Mouse (Mus musculus): ENCODE measurements around the gene Vmn1r199. TPM values are rescaled to one million over a fixed set of nuclear protein-coding genes. Genes with fewer than 3 reads are reported as not detected.
"Not testable (repeated sequence)": the region's sequence is repeated elsewhere in the genome, so short reads cannot be mapped to it uniquely, and the experiment has no call there.

Vmn1r199 gene
- not detected in 2 replicates for polyA plus RNA-seq (2015; fragmentation: Nextera tagmentation; extraction: Ambion mirVana)

DNA sequence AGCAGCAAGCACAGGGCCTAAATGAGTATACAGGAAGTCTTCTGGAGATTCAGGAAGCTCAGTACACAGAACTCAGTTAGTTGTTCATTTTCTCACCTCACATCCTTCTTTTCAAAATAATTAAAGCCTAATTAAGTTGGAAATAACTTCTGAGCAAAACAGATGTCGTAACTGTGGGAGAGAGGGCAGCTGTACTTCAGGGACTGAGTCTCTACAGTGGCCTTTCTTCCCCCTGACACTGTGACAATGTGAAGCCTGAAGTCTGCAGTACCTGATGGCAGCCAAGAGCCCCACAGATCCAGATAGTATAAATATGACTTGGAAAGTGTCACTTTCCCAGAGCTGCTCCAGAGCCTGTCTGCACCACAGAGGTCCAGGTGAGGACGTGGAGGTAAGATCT lies at the start of gene Vmn1r199:
Vmn1r199 (plus strand) TSS at position 301 of the 400 bp plus-strand sequence.
- Histone ChIP-seq H3K4me3 (replicated peaks) (no peak within 1 kb of the TSS), H3K9ac (no peak within 1 kb of the TSS), H3K27ac (no peak within 1 kb of the TSS), H3K27me3 (no peaks in the 10 kb centered on the region), H3K4me2 (no peak within 1 kb of the TSS), H3K4me1 (no peaks in the 10 kb centered on the region), H3K9me3 (replicated peaks) (no peaks in the 10 kb centered on the region), H3K36me3 (no peaks in the 10 kb centered on the region)
- ATAC-seq (replicated peaks; ENCODE audit: low FRiP score), result no peak
- WGBS, result 72% methylated on average over 2 of the region's 2 CpGs

DNA sequence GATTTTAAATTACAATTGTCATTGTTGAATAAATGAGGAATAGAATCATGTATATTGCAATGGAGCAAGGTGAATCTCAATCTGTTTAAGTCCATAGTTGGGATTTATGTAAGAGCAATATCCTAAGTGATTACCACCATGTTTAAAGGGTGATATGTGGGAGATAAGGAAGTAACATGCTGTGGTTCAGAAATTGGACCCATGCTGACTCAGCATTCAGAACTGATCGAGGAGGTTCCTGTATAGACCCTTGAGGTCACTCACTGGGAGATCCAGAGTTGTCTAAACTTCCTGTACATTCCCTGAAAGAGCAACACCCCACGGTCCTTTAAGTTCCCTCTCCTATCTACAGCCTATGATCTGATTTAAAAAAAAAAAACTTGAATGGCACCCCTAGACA lies 46.3 kb upstream of the Vmn1r199 start:
- 66% methylated on average over 2 of the region's 2 CpGs for WGBS

DNA sequence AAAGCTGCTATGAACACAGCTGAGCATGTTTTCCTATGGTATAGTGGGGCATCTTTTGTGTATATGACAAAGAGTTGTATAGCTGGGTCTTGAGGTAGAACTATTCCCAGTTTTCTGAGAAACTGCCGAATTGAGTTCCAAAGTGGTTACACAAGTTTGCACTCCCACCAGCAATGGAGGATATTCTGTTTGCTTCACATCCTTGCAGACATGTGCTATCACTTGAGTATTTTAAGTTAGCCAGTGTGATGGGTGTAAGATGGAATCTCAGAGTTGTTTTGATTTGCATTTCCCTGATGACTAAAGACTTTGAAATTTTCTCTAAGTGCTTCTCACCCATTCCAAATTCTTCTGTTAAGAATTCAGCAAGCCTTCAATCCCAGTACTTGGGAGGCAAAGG lies 44.1 kb upstream of the Vmn1r199 start:
- no peaks in the 10 kb centered on the region for H3K36me3 ChIP-seq
- no peaks in the 10 kb centered on the region for H3K4me1 ChIP-seq
- 92% methylated on average over 1 of the region's 1 CpGs for WGBS
- H3K9ac ChIP-seq, result no peak overlapping the region
- no peaks in the 10 kb centered on the region for H3K27me3 ChIP-seq
- ATAC-seq (replicated peaks; ENCODE audit: low FRiP score), result no peak
- no peak overlapping the region for H3K4me2 ChIP-seq
- no peak overlapping the region for H3K4me3 ChIP-seq (replicated peaks)
- H3K9me3 ChIP-seq (replicated peaks), result no peaks in the 10 kb centered on the region
- no peak overlapping the region for H3K27ac ChIP-seq

More for the DNA sequence above, 46.3 kb upstream of the Vmn1r199 start:
- H3K9ac ChIP-seq, result no peak overlapping the region
- no peaks in the 10 kb centered on the region for H3K36me3 ChIP-seq
- H3K9me3 ChIP-seq (replicated peaks), result no peaks in the 10 kb centered on the region
- H3K4me3 ChIP-seq (replicated peaks), result no peak overlapping the region
- ATAC-seq (replicated peaks; ENCODE audit: low FRiP score), result no peak
- H3K27ac ChIP-seq, result no peak overlapping the region
- no peaks in the 10 kb centered on the region for H3K4me1 ChIP-seq
- no peaks in the 10 kb centered on the region for H3K27me3 ChIP-seq
- no peak overlapping the region for H3K4me2 ChIP-seq

GRCm38 (mm10) chr13:22350064-22350463 lies 29.6 kb upstream of the Vmn1r199 start, which contains the start of gene Vmn1r198:
Gene Vmn1r198 (plus strand): TSS chr13:22350364.
- Histone ChIP-seq H3K4me1 (no peaks in the 10 kb centered on the region), H3K4me2 (no peak within 1 kb of the TSS), H3K9me3 (replicated peaks) (no peaks in the 10 kb centered on the region), H3K9ac (no peak within 1 kb of the TSS), H3K36me3 (no peaks in the 10 kb centered on the region), H3K4me3 (replicated peaks) (no peak within 1 kb of the TSS), H3K27me3 (no peaks in the 10 kb centered on the region), H3K27ac (no peak within 1 kb of the TSS)
- ATAC-seq (replicated peaks; ENCODE audit: low FRiP score), result no peak
- 30% methylated on average over 1 of the region's 1 CpGs for WGBS

DNA sequence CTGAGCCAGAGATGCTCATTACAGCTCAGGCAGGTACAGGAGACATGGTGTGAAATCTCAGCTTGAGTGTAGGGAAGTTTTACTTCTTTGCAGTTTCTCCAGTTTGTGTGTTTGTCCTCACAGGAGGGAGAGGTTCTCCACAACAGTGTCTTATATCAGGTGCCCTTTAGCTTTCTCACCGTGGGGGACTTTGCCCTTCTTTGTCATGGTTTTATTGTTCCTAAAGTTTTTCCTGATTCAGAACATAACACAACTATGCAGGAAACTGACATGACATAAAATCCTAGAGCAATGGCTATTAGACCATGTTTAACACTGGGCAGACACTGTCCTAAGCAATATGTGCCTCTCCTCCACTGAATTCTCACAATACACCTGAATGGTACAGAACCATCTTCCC lies 28.8 kb upstream of the Vmn1r199 start:
- H3K27me3 ChIP-seq, result no peaks in the 10 kb centered on the region
- no peaks in the 10 kb centered on the region for H3K4me1 ChIP-seq
- 71% methylated on average over 1 of the region's 1 CpGs for WGBS
- no peaks in the 10 kb centered on the region for H3K9me3 ChIP-seq (replicated peaks)
- no peak overlapping the region for H3K4me3 ChIP-seq (replicated peaks)
- H3K27ac ChIP-seq, result no peak overlapping the region
- H3K9ac ChIP-seq, result no peak overlapping the region
- ATAC-seq (replicated peaks; ENCODE audit: low FRiP score), result no peak
- no peak overlapping the region for H3K4me2 ChIP-seq
- H3K36me3 ChIP-seq, result no peaks in the 10 kb centered on the region

- H3K27me3 ChIP-seq; H3K9me3 ChIP-seq (replicated peaks); H3K4me3 ChIP-seq (replicated peaks); H3K27ac ChIP-seq; H3K9ac ChIP-seq; H3K36me3 ChIP-seq; ATAC-seq (replicated peaks; ENCODE audit: low FRiP score); H3K4me2 ChIP-seq; H3K4me1 ChIP-seq: not testable (repeated sequence)
- WGBS, result 56% methylated on average over 3 of the region's 3 CpGs
Measured at GRCm38 (mm10) chr13:22381128-22381527, 1.5 kb downstream of the Vmn1r199 start.

- Histone ChIP-seq H3K27ac (no peak overlapping the region), H3K4me3 (replicated peaks) (no peak overlapping the region), H3K36me3 (no peaks in the 10 kb centered on the region), H3K9me3 (replicated peaks) (no peaks in the 10 kb centered on the region), H3K4me1 (no peaks in the 10 kb centered on the region), H3K4me2 (no peak overlapping the region), H3K27me3 (no peaks in the 10 kb centered on the region), H3K9ac (no peak overlapping the region)
- 79% methylated on average over 3 of the region's 3 CpGs for WGBS
- ATAC-seq (replicated peaks; ENCODE audit: low FRiP score), result no peak
Measured at GRCm38 (mm10) chr13:22383401-22383800, 3.8 kb downstream of the Vmn1r199 start.

- 83% methylated on average over 1 of the region's 1 CpGs for WGBS
- no peaks in the 10 kb centered on the region for H3K27me3 ChIP-seq
Measured at GRCm38 (mm10) chr13:22387050-22387449, 7.4 kb downstream of the Vmn1r199 start.

DNA sequence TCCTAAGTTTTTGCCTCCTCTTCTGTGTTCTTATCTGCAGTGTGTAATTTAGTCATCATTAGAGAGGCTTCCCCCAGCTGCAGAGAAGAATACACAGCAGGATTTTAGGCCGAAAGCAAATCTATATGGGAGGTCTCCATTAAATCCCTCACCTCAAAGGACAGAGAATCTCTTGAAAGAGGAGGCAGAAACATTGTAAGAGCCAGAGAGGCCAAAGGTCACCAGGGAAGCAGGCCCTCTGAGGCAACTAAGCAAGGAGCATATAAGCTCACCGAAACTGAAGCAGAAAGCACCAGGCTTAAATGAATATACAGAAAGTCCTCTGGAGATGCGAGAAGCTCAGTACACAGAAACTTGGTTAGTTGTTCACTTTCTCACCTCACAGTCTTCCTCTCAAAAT lies 10.5 kb downstream of the Vmn1r199 start, which contains the start of gene Vmn1r200:
Vmn1r200 (plus strand) TSS at position 301 of the 400 bp plus-strand sequence.
- no peak for ATAC-seq (replicated peaks; ENCODE audit: low FRiP score)
- Histone ChIP-seq H3K27me3 (no peaks in the 10 kb centered on the region), H3K4me1 (no peaks in the 10 kb centered on the region), H3K27ac (no peak within 1 kb of the TSS), H3K4me2 (no peak within 1 kb of the TSS), H3K36me3 (no peaks in the 10 kb centered on the region), H3K4me3 (replicated peaks) (no peak within 1 kb of the TSS), H3K9me3 (replicated peaks) (no peaks in the 10 kb centered on the region), H3K9ac (no peak within 1 kb of the TSS)
- 62% methylated on average over 3 of the region's 3 CpGs for WGBS

More at GRCm38 (mm10) chr13:22387050-22387449, 7.4 kb downstream of the Vmn1r199 start:
- H3K36me3 ChIP-seq, result no peaks in the 10 kb centered on the region
- H3K4me3 ChIP-seq (replicated peaks), result no peak overlapping the region
- H3K9ac ChIP-seq, result no peak overlapping the region
- no peaks in the 10 kb centered on the region for H3K9me3 ChIP-seq (replicated peaks)
- no peak overlapping the region for H3K27ac ChIP-seq
- no peaks in the 10 kb centered on the region for H3K4me1 ChIP-seq
- ATAC-seq (replicated peaks; ENCODE audit: low FRiP score), result no peak
- no peak overlapping the region for H3K4me2 ChIP-seq

DNA sequence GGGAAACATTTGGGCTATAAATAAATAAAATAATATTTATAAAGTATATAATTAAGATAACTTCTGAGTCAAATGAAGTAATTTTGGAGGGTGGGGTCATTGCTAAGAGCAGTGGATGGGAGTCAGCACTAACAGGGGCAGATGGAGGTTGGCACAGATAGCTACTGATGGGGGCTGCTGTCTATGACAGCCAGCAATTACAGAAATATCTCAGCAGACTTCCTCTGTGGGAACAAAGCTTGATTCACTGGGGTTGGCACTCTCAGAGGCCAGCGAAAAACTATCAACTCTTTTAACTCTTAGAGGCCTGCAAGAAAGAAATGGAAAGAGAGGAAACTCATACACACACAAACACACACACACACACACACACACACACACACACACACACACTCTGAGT lies 23.4 kb downstream of the Vmn1r199 start:
- ATAC-seq (replicated peaks; ENCODE audit: low FRiP score), result no peak
- WGBS, result 62% methylated on average over 1 of the region's 1 CpGs

More for the DNA sequence above, 23.4 kb downstream of the Vmn1r199 start:
- no peaks in the 10 kb centered on the region for H3K36me3 ChIP-seq
- H3K4me3 ChIP-seq (replicated peaks), result no peak overlapping the region
- H3K4me1 ChIP-seq, result no peaks in the 10 kb centered on the region
- no peak overlapping the region for H3K27ac ChIP-seq
- peaks cover 8% of the 10 kb centered on the region; the same call in 1 of the 2 replicates for H3K9me3 ChIP-seq (replicated peaks)
- H3K9ac ChIP-seq, result no peak overlapping the region
- H3K27me3 ChIP-seq, result no peaks in the 10 kb centered on the region
- no peak overlapping the region for H3K4me2 ChIP-seq

Other genes with a start within 250 kb of the Vmn1r199 start
- not detected in 2 replicates for gene Vmn1r191, start 195.8 kb upstream of the Vmn1r199 start, polyA plus RNA-seq (2015; fragmentation: Nextera tagmentation; extraction: Ambion mirVana)
- not detected in 2 replicates for gene Vmn1r192, start 188.7 kb upstream of the Vmn1r199 start, polyA plus RNA-seq (2015; fragmentation: Nextera tagmentation; extraction: Ambion mirVana)
- not detected in 2 replicates for gene Vmn1r193, start 156.7 kb upstream of the Vmn1r199 start, polyA plus RNA-seq (2015; fragmentation: Nextera tagmentation; extraction: Ambion mirVana)
- not detected in 2 replicates for gene Vmn1r194, start 135.6 kb upstream of the Vmn1r199 start, polyA plus RNA-seq (2015; fragmentation: Nextera tagmentation; extraction: Ambion mirVana)
- not detected in 2 replicates for gene Vmn1r195, start 109.3 kb upstream of the Vmn1r199 start, polyA plus RNA-seq (2015; fragmentation: Nextera tagmentation; extraction: Ambion mirVana)
- gene Vmn1r196, start 89.9 kb upstream of the Vmn1r199 start, polyA plus RNA-seq (2015; fragmentation: Nextera tagmentation; extraction: Ambion mirVana), result not detected in 2 replicates
- not detected in 2 replicates for gene Vmn1r197, start 55.2 kb upstream of the Vmn1r199 start, polyA plus RNA-seq (2015; fragmentation: Nextera tagmentation; extraction: Ambion mirVana)
- not detected in 2 replicates for gene Vmn1r198, start 29.5 kb upstream of the Vmn1r199 start, polyA plus RNA-seq (2015; fragmentation: Nextera tagmentation; extraction: Ambion mirVana)
- not detected in 2 replicates for gene Vmn1r200, start 10.6 kb downstream of the Vmn1r199 start, polyA plus RNA-seq (2015; fragmentation: Nextera tagmentation; extraction: Ambion mirVana)
- gene Vmn1r201, start 92.1 kb downstream of the Vmn1r199 start, polyA plus RNA-seq (2015; fragmentation: Nextera tagmentation; extraction: Ambion mirVana), result not detected in 2 replicates
- 0.03 TPM in 1 of 2 replicates, not detected in the other for gene Vmn1r202, start 125.6 kb downstream of the Vmn1r199 start, polyA plus RNA-seq (2015; fragmentation: Nextera tagmentation; extraction: Ambion mirVana)
- gene Vmn1r203, start 138.3 kb downstream of the Vmn1r199 start, polyA plus RNA-seq (2015; fragmentation: Nextera tagmentation; extraction: Ambion mirVana), result not detected in 2 replicates
- not detected in 2 replicates for gene Vmn1r204, start 173.4 kb downstream of the Vmn1r199 start, polyA plus RNA-seq (2015; fragmentation: Nextera tagmentation; extraction: Ambion mirVana)
- gene Vmn1r205, start 213.2 kb downstream of the Vmn1r199 start, polyA plus RNA-seq (2015; fragmentation: Nextera tagmentation; extraction: Ambion mirVana), result not detected in 2 replicates
- gene Vmn1r206, start 244.4 kb downstream of the Vmn1r199 start, polyA plus RNA-seq (2015; fragmentation: Nextera tagmentation; extraction: Ambion mirVana), result not detected in 2 replicates